Mouse (Mus musculus) cerebral cortex, adult 2 months (tissue): ENCODE results near the gene 2010111I01Rik.

Experiments
- WGBS: fragments of 180-500 bp; shearing (Covaris S2); methylation state at CpG from one replicate; pipeline ENCODE4 v1.1.7; 2018; 5-methylcytosine and 5-hydroxymethylcytosine counted together

The 2010111I01Rik gene

GRCm38 (mm10) chr13:63205750-63206149 lies 241.1 kb downstream of the 2010111I01Rik start:
- 86% methylated on average over 4 of the region's 4 CpGs for WGBS

DNA sequence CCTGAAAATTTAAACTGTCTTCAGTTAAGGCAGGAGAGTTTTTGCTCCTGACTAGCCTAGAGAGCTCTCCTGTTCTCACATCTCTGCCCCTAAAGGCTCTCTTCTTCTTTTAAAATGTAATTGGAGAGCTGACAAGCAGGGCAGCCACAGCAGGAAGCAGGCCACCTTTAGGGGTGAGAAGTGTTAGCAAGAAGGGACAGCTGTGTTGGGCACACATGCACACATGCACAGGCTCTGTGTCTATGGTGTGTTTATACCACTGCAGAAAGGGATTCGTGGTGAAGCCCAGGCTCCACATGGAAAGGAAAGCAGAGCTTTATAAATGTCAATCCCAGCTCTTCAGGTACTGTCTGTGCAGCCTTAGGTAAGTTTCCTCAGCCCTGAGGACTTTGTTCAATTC lies 241.7 kb downstream of the 2010111I01Rik start:
- whole genome bisulfite sequencing, result 81% methylated on average over 1 of the region's 1 CpGs

DNA sequence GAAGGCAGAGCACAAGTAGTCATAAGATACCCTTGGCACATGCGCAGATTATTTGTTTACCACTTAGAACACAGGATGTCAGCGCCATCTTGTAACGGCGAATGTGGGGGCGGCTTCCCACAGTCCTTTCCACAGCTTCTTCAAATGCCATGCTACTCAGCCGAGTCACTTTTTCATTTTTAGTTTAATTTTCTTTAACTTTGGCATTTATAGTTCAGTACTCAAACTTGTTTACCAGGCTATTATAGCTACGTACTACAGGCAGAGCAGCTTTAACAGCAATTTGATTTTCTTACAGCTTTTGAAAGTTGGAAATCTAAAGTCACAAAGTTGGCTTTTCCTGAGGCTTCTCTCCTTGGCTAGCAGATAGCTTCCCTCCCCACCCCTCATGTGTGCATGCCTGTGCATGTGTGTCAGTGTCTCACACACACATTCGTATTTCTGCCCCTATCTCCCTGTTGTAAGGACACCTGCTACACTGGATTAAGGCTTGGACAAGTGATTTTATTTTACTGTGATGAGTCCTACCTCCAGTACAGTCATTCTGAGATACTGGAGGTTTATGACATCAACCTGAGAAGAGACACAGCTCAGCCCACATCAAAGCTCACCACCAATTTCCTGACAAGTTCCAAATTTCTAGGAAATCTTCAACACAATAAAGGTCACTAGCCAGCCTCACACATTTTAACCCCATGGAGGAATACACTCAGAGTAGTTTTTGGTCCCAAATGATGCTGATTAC lies 258.5 kb downstream of the 2010111I01Rik start:
- WGBS, result 76% methylated on average over 8 of the region's 8 CpGs

- WGBS, result 85% methylated on average over 8 of the region's 8 CpGs
These were observed 261.3 kb downstream of the 2010111I01Rik start for GRCm38 (mm10) chr13:63225796-63226583.

DNA sequence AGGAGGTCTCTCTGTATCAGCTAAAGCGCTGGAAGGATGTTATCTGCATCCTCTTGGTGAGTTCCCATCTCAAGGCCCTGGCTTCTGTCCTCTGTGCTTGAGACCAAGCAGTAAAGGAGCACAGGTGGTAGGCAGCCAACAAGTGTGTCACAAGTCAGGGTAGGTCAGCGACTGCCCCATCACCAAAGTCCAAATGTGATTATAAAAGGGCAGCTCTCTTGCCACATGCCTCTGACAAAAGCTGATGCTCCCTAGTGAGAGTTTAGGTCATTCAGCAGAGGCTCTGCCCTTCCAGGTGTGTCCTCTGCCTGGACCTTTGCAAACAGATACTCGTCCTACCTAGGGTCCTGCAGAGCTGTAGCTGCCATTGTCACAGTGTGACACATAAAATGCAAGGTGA lies 263.1 kb downstream of the 2010111I01Rik start:
- 86% methylated on average over 3 of the region's 3 CpGs for WGBS

DNA sequence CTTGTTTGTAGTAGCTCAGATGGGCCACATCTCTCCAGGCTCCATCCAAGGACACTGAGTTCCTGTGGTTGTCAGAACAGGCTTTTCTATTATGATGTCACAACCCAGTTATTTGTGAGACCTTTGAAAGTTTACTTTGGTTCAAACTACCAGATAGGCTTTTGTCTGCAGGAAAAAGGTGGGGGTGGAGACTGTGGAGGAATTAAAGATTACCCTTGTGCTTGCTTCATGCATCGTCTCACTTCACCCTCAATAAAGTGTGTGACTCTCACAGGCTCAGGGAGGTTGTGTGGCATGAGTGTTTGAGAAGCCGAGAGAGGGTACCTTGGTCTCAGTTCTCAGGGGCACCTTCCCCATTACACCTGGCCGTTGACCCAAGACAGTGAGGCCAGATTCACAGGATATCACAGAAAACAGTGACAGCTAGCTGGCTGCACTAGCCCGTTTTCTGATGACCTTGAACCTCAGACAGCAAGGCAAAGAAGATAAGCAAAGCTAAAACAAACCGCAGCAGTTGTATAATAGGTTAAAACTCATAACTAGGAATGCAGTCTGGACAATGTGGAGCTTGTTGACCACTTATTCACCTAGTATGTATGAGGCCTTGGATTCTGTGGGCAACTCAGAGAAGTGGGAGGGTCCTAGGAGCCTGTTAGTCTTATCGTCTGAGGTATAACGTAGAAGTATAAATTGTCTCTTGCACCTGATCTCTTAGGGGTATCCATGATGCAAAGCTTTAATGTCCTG lies 266.4 kb downstream of the 2010111I01Rik start:
- 88% methylated on average over 7 of the region's 7 CpGs for WGBS

- 53% methylated on average over 3 of the region's 3 CpGs for WGBS
These were observed 267.0 kb downstream of the 2010111I01Rik start for GRCm38 (mm10) chr13:63231702-63232070.

DNA sequence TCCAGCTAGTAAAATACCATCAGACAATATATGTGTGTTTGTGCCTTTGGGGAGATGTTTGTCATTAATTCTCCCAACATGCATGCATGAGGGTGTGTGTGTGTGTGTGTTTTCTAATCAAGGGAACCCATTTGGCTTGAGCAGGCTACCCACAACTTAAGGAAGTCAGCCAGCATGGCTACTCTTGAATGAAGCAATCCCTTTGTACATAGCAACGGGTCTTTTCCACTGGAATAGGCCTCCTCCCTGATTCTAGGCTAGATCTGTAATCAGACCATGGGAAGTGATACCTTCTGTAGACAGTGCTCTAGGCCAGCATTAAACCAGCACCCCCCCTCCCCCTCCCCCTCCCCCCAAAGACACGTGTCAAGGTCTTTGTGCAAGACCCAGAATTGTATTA lies 267.9 kb downstream of the 2010111I01Rik start:
- WGBS, result 65% methylated on average over 2 of the region's 2 CpGs

DNA sequence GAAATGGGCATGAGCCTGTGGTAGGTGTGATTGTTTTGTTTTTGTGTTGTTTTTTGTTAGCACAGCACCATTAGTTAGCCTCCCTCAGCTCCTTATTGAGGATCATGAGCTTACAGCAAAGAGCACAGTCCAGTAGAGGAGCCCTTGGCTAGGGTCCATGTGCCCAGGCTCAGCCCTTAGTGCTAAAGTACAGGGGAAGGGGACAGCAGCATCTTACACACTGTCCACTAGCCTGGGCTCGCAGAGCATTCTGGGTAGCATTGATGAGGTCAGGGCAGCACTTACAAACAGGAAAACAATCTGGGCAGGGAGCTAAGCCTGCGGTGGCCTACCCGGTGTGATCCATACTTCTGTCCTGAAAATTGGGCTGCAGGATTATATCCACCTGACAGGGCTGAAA lies 270.9 kb downstream of the 2010111I01Rik start:
- 73% methylated on average over 3 of the region's 3 CpGs for WGBS

- 69% methylated on average over 5 of the region's 5 CpGs for WGBS
These were observed 271.6 kb downstream of the 2010111I01Rik start for GRCm38 (mm10) chr13:63236159-63236893.

DNA sequence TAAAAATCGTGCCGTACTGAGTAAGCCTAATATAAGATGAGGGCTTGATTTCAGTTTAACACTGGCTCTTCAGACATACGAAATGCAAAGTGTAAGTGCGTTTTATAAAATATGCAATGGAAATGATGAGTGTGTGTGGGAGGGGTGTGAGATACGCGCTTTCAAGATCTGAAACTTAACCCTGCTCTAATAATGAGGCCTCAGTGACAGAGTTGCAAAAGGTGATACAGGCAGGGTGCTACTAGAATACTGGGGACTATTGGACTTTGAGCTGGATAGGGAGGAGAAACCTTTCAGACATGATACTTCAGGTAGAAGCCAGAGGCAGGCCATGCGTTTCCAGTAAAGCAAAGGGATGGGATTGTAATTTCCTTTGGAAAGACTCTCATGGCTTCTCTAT lies 273.4 kb downstream of the 2010111I01Rik start:
- 80% methylated on average over 7 of the region's 7 CpGs for WGBS

- 9% methylated on average over 11 of the region's 11 CpGs for WGBS
These were observed 274.7 kb downstream of the 2010111I01Rik start for GRCm38 (mm10) chr13:63239301-63239804.

GRCm38 (mm10) chr13:63239877-63240671 lies 275.4 kb downstream of the 2010111I01Rik start:
- 2% methylated on average over 51 of the region's 51 CpGs for WGBS

DNA sequence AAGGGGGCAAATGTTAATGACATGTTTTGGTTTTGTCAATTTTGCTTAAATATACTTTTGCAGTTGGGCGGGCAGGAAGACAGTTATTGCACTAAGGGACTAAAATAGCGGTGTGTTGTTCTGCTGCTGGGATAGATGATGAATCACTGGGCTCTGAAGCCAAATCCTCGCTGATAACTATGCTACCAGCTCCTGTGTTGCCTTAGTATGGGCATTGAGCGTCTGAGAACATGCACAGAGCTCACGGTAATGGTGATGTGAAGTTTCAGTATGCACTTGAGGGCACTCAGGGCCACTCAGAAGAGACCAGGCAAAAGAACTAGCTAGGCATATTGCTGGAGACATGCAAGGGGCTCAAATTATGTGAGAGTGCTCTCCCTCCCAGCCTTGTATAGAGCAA lies 276.1 kb downstream of the 2010111I01Rik start:
- 20% methylated on average over 5 of the region's 5 CpGs for WGBS

- 74% methylated on average over 3 of the region's 3 CpGs for WGBS
These were observed 277.0 kb downstream of the 2010111I01Rik start for GRCm38 (mm10) chr13:63241665-63242064.

DNA sequence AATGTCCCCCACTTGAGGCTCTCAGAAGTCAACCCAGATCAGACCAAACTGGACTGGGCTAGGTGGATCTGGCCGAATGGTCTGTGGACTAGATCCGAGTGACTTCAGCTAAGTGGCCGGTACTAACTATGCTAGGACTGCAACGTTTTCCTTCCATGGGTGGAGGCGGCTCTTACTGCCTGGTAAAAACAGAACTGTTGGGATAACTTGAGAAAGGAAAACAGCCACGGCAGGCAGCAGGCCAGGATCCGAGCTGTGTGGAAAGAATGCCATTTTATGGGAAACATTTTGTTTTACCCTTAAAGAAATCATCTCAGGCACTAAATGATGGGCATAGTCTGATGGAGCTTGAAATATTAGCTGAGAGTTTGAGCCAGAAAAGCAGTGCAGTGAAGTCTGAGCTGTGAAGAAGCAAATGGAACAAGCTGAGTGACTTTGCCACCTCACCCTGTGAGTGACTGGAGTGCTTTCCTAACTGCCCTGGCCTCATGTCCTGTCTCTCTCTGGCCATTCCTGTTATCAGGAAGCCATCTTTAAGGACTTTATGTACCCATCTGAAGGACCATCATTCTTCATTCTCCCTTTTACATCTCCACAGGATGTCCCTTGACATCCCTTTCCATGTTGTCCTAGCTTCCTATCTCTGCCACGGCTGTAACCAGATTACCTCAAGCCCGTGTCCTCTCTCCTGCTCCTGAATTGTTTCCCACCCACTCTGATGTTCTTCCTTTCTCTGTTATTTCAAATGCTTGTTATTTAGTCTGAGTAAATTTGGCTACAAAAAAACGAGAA lies 277.9 kb downstream of the 2010111I01Rik start:
- 28% methylated on average over 10 of the region's 10 CpGs for WGBS

GRCm38 (mm10) chr13:63243586-63243985 lies 278.9 kb downstream of the 2010111I01Rik start:
- WGBS, result 46% methylated on average over 5 of the region's 5 CpGs

DNA sequence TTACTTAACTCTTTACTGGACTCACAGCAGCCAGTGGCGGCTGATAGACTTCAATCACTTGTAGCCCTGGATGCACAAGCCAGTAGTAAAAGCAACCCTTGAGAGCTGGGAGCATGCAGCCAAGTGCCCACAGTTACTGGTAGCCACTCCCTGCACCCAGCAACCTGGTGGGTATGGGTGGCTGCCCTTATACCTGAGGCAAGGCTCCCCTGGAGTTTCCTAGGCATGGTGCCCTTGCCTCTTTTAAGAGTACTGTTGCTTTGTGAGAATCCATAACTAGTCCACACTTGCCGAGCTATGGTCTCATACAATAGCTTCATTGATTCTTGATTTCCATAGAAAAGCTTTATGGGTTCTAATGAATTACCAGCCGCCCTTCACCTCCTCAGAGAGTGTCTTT lies 279.7 kb downstream of the 2010111I01Rik start:
- WGBS, result 74% methylated on average over 3 of the region's 3 CpGs

- whole genome bisulfite sequencing, result 56% methylated on average over 9 of the region's 9 CpGs
These were observed 280.5 kb downstream of the 2010111I01Rik start for GRCm38 (mm10) chr13:63245218-63245617.

- WGBS, result 59% methylated on average over 4 of the region's 4 CpGs
These were observed 281.1 kb downstream of the 2010111I01Rik start for GRCm38 (mm10) chr13:63245812-63246211.
